Mouse (Mus musculus) heart, embryonic 13.5 days (tissue): ENCODE measurements at regions not wholly inside any gene's neighbourhood (a gene's known extent, or its start where the extent isn't known, plus 50 kb on each side); places are given as distances from the start of the nearest gene placed in this dataset.

Experiments used
- ATAC-seq: fragments of 200-750 bp; cut with Nextera tagmentation; 2 replicates; pipeline ENCODE4 v1.8.0; 2017; ENCODE audit warnings: moderate TSS enrichment; ENCODE audit not compliant: insufficient number of reproducible peaks, low FRiP score, low TSS enrichment; ENCODE audit errors: extremely low read depth
- H3K27ac ChIP-seq: fragments of 300-500 bp; sonication (generic); replicated peaks from 2 replicates; pipeline ENCODE4 v1.5.1; 2015; ENCODE audit warnings: moderate library complexity, mild to moderate bottlenecking, inconsistent platforms
- H3K27me3 ChIP-seq: fragments of 300-500 bp; sonication (generic); replicated peaks from 2 replicates; pipeline ENCODE4 v1.6.1; 2015; ENCODE audit warnings: mild to moderate bottlenecking, inconsistent platforms
- H3K36me3 ChIP-seq: fragments of 300-500 bp; sonication (generic); 2 replicates; pipeline ENCODE4 v1.6.1; 2015; ENCODE audit warnings: mild to moderate bottlenecking, inconsistent platforms
- H3K4me1 ChIP-seq: fragments of 300-500 bp; sonication (generic); 2 replicates; pipeline ENCODE4 v1.6.1; 2015; ENCODE audit warnings: inconsistent platforms
- H3K4me2 ChIP-seq: fragments of 300-500 bp; sonication (generic); 2 replicates; pipeline ENCODE4 v1.6.1; 2015; ENCODE audit warnings: inconsistent platforms, mild to moderate bottlenecking, moderate library complexity
- H3K4me3 ChIP-seq: fragments of 300-500 bp; sonication (generic); 2 replicates; pipeline ENCODE4 v1.5.1; 2015; ENCODE audit warnings: moderate library complexity, mild to moderate bottlenecking, inconsistent platforms
- H3K9ac ChIP-seq: fragments of 300-500 bp; sonication (generic); 2 replicates; pipeline ENCODE4 v1.6.1; 2015; ENCODE audit warnings: inconsistent platforms, mild to moderate bottlenecking, moderate library complexity
- H3K9me3 ChIP-seq: fragments of 300-500 bp; sonication (generic); 2 replicates; pipeline ENCODE4 v1.6.1; 2016; ENCODE audit warnings: inconsistent platforms
- WGBS: fragments of 180-500 bp; shearing (Covaris S2); methylation state at CpG from one replicate; pipeline ENCODE4 v1.1.7; 2015; ENCODE audit warnings: mixed read lengths; 5-methylcytosine and 5-hydroxymethylcytosine counted together

- peak overlapping the region; percentile 76 for H3K27ac ChIP-seq
- no peaks in the 10 kb centered on the region for H3K36me3 ChIP-seq
- peaks cover 24% of the 10 kb centered on the region for H3K4me1 ChIP-seq
- 0 out of 2 replicates have a peak overlapping the region, but pooled peaks have one; percentile 21 for H3K9ac ChIP-seq
- no peaks in the 10 kb centered on the region for H3K27me3 ChIP-seq
- H3K4me2 ChIP-seq, result peak overlapping the region; percentile 35
- no peaks in the 10 kb centered on the region for H3K9me3 ChIP-seq
- ATAC-seq, result peak; percentile 63; the same call in 1 of the 2 replicates
- no peak overlapping the region for H3K4me3 ChIP-seq
- WGBS, result 30% methylated on average over 11 of the region's 11 CpGs
Observed at GRCm38 (mm10) chr14:76610429-76611378, 54.0 kb upstream of the Serp2 start.
